ENCODE assay signal across 18 mouse cellular contexts in genomic region chr14:120721593-120722461, GRCm38 (mm10).
A peak's percentile ranks its signal among the peaks of the same experiment; 100 is the strongest.
DNase-seq lines count a peak whose midpoint lies in the region; ATAC-seq and TF ChIP-seq lines count a peak whose summit lies in the region.
"Had no signal": no experiment of that assay in that cellular context is flagged by ENCODE, and none has a peak within 500 bp of the region (broad histone marks: within the 10 kb centered on the region; RNA-seq: fewer than 3 reads in every experiment).

No protein-coding gene starts in this region.

- TF ChIP-seq EP300 in lung, postnatal 0 days (IDR thresholded peaks at IDR 0.05), result no peak

- peak; percentile 57; the same call in 1 of the 2 replicates for ATAC-seq in kidney, embryonic 14.5 days (ENCODE audit: low FRiP score, low TSS enrichment)
- no peak for ATAC-seq in lung, postnatal 0 days
- ATAC-seq in forebrain, embryonic 16.5 days, result peak; percentile 82

- no peak for DNase-seq in gastrocnemius, adult 2 months
- DNase-seq in gastrocnemius, postnatal 25 days, result no peak
- DNase-seq in kidney, adult 11 months, result no peak
- DNase-seq in lung, postnatal 0 days (ENCODE audit: low spot score), result no peak
- no peak for DNase-seq in lung, postnatal 14 days
- no peak for DNase-seq in cerebellum, adult 11 months
- DNase-seq: adrenal gland, postnatal 14 days; cerebellum, adult 2 months; cerebellum, postnatal 36 days; heart, postnatal 36 days; liver, embryonic 13.5 days; right cerebral cortex, postnatal 14 days; thymus, postnatal 36 days had no signal

- intact Hi-C loops in gastrocnemius, adult 2 months (cut with DNase I), result no loop called here

- no peak overlapping the region for H3K4me3 ChIP-seq in gastrocnemius, adult 2 months
- H3K4me3 ChIP-seq in kidney, embryonic 14.5 days (ENCODE audit: low read length), result no peak overlapping the region
- no peak overlapping the region for H3K4me3 ChIP-seq in lung, postnatal 0 days (ENCODE audit: low read depth, low read length)
- no peak overlapping the region for H3K4me3 ChIP-seq in forebrain, embryonic 16.5 days (replicated peaks; ENCODE audit: low read length)
- H3K4me3 ChIP-seq: limb, embryonic 12.5 days; liver, embryonic 13.5 days; neural tube, embryonic 13.5 days had no signal

- peaks cover 3% of the 10 kb centered on the region; the same call in 1 of the 2 replicates for H3K4me1 ChIP-seq in kidney, embryonic 14.5 days (ENCODE audit: control insufficient read depth, insufficient read depth, low read length)
- H3K4me1 ChIP-seq in lung, postnatal 0 days (ENCODE audit: insufficient read depth, low read depth, low read length), result no peaks in the 10 kb centered on the region
- H3K4me1 ChIP-seq in forebrain, embryonic 16.5 days (replicated peaks; ENCODE audit: control insufficient read depth, insufficient read depth, low read length), result 0 out of 2 replicates have a peak, but pooled peaks cover 4% of the 10 kb centered on the region
- H3K4me1 ChIP-seq: limb, embryonic 12.5 days; liver, embryonic 13.5 days had no signal

- H3K36me3 ChIP-seq in kidney, embryonic 14.5 days (ENCODE audit: control insufficient read depth, insufficient read depth, low read length), result no peaks in the 10 kb centered on the region
- H3K36me3 ChIP-seq in lung, postnatal 0 days (ENCODE audit: insufficient read depth, low read length), result no peaks in the 10 kb centered on the region
- H3K36me3 ChIP-seq in forebrain, embryonic 16.5 days (ENCODE audit: control insufficient read depth, insufficient read depth), result no peaks in the 10 kb centered on the region
- H3K36me3 ChIP-seq: limb, embryonic 12.5 days; liver, embryonic 13.5 days; neural tube, embryonic 13.5 days had no signal

- H3K27ac ChIP-seq in gastrocnemius, adult 2 months, result 0 out of 2 replicates have a peak overlapping the region, but pooled peaks have one; percentile 20
- H3K27ac ChIP-seq in kidney, embryonic 14.5 days (ENCODE audit: low read depth, low read length), result no peak overlapping the region
- H3K27ac ChIP-seq in lung, postnatal 0 days (ENCODE audit: low read length), result peak overlapping the region; percentile 72
- no peak overlapping the region for H3K27ac ChIP-seq in forebrain, embryonic 16.5 days (ENCODE audit: low read length)
- H3K27ac ChIP-seq: limb, embryonic 12.5 days; liver, embryonic 13.5 days; neural tube, embryonic 13.5 days had no signal

- no peak for TF ChIP-seq CTCF in gastrocnemius, adult 2 months (IDR thresholded peaks at IDR 0.05)
- no peak for TF ChIP-seq CTCF in lung, postnatal 0 days (IDR thresholded peaks at IDR 0.05)

- 71% methylated on average over 6 of the region's 6 CpGs for WGBS in kidney, embryonic 14.5 days
- WGBS in lung, postnatal 0 days, result 58% methylated on average over 6 of the region's 6 CpGs
- 48% methylated on average over 6 of the region's 6 CpGs for WGBS in forebrain, embryonic 16.5 days

- no peak overlapping the region for H3K4me2 ChIP-seq in kidney, embryonic 14.5 days (replicated peaks; ENCODE audit: low read depth, low read length)
- H3K4me2 ChIP-seq in lung, postnatal 0 days (replicated peaks; ENCODE audit: low read depth, low read length), result no peak overlapping the region
- H3K4me2 ChIP-seq in forebrain, embryonic 16.5 days (ENCODE audit: low read length), result no peak overlapping the region
- H3K4me2 ChIP-seq: limb, embryonic 12.5 days; liver, embryonic 13.5 days; neural tube, embryonic 13.5 days had no signal

- no peak overlapping the region for H3K9ac ChIP-seq in kidney, embryonic 14.5 days (ENCODE audit: low read depth, low read length)
- H3K9ac ChIP-seq in lung, postnatal 0 days (replicated peaks; ENCODE audit: low read depth), result no peak overlapping the region
- no peak overlapping the region for H3K9ac ChIP-seq in forebrain, embryonic 16.5 days (replicated peaks; ENCODE audit: low read depth, low read length)
- H3K9ac ChIP-seq: limb, embryonic 12.5 days; liver, embryonic 13.5 days; neural tube, embryonic 13.5 days had no signal

- H3K9me3 ChIP-seq in kidney, embryonic 14.5 days (ENCODE audit: control insufficient read depth, low read length), result no peaks in the 10 kb centered on the region
- H3K9me3 ChIP-seq in lung, postnatal 0 days (ENCODE audit: low read length), result no peaks in the 10 kb centered on the region
- no peaks in the 10 kb centered on the region for H3K9me3 ChIP-seq in forebrain, embryonic 16.5 days (ENCODE audit: control insufficient read depth, low read length)
- H3K9me3 ChIP-seq: limb, embryonic 12.5 days; liver, embryonic 13.5 days; neural tube, embryonic 13.5 days had no signal

- no peaks in the 10 kb centered on the region for H3K27me3 ChIP-seq in kidney, embryonic 14.5 days (ENCODE audit: control insufficient read depth, insufficient read depth, low read length)
- H3K27me3 ChIP-seq in lung, postnatal 0 days (replicated peaks; ENCODE audit: insufficient read depth, low read length), result no peaks in the 10 kb centered on the region
- H3K27me3 ChIP-seq in forebrain, embryonic 16.5 days (replicated peaks; ENCODE audit: control insufficient read depth, insufficient read depth, low read length), result no peaks in the 10 kb centered on the region
- H3K27me3 ChIP-seq: CH12.LX; limb, embryonic 12.5 days; liver, embryonic 13.5 days; neural tube, embryonic 13.5 days had no signal

Comparison
In these comparisons a context has a peak if more than half of its experiments do, and no peak if none do; other contexts are left out.
1. H3K27ac ChIP-seq: peak in gastrocnemius, adult 2 months (single experiment) and lung, postnatal 0 days (single experiment); none in kidney, embryonic 14.5 days (single experiment) and forebrain, embryonic 16.5 days (single experiment).